Mouse (Mus musculus) gastrocnemius, postnatal 14 days (tissue): ENCODE results near the gene Nsmce1. TPM values are rescaled to one million over a fixed set of nuclear protein-coding genes. Genes with fewer than 3 reads are reported as not detected.

ENCODE experiments used
- DNase-seq: peaks from one replicate; pipeline ENCODE4 v3.0.0; 2021; ENCODE audit warnings: mixed read lengths
- intact Hi-C: fragments of 180-260 bp; cut with DNase I; formaldehyde crosslinking; loops from one replicate; pipeline ENCODE4 v1.15.1; 2025; ENCODE audit warnings: low total_unique reads
- long read RNA-seq, 2 experiments: library from polyadenylated mRNA; stranded (forward); transcript quantifications; one replicate each; pipeline ENCODE4 v2.0.0; 2021
- total RNA-seq, 2 experiments: library from RNA; stranded (reverse); gene quantifications; 2 replicates each; pipeline ENCODE4 v1.2.3; 2021

Nsmce1 gene
- 10 to 100 TPM; 12.2 to 13.4 TPM for total RNA-seq
- long read RNA-seq, experiment 1, transcript Nsmce1-201 (8 exons, 1,120 nt) = major isoform, 13 of 19 reads
- long read RNA-seq, experiment 1, partial matches to known transcripts = 3 of 19 reads
- long read RNA-seq, experiment 1, other reads (novel, unspliced or antisense) = 3 of 19 reads
- long read RNA-seq, experiment 2, transcript Nsmce1-201 (8 exons, 1,120 nt) = major isoform, 11 of 22 reads
- long read RNA-seq, experiment 2, partial matches to known transcripts = 2 of 22 reads
- long read RNA-seq, experiment 2, other reads (novel, unspliced or antisense) = 9 of 22 reads

- intact Hi-C loops = no loop called here
- peak; percentile 95 for DNase-seq
These were observed at the start of gene Nsmce1 for GRCm38 (mm10) chr7:125490947-125491735. Gene Nsmce1, minus strand, starts transcription at chr7:125491596.

DNA sequence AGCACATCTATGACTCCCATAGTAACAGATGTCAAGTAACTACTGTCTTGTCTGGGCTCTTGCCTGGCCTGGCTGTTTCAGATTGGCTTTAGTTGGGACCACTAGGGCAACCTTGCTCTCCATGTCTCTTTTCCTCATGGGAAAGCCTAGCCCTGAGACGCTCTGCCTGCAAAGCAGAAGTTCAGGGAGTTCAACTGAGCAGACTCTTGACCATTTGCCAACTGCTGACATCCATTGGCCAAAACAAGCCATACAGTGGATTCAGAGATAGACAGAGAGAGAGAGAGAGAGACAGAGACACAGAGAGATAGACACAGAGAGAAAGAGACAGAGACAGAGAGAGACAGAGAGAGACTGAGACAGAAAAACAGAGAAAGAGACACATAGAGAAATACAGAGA lies 49.6 kb upstream of the Nsmce1 start:
- intact Hi-C loops = no loop called here
- no peak for DNase-seq

- DNase-seq = no peak
- intact Hi-C loops = no loop called here
These were observed 48.0 kb upstream of the Nsmce1 start for GRCm38 (mm10) chr7:125539351-125539750.

DNA sequence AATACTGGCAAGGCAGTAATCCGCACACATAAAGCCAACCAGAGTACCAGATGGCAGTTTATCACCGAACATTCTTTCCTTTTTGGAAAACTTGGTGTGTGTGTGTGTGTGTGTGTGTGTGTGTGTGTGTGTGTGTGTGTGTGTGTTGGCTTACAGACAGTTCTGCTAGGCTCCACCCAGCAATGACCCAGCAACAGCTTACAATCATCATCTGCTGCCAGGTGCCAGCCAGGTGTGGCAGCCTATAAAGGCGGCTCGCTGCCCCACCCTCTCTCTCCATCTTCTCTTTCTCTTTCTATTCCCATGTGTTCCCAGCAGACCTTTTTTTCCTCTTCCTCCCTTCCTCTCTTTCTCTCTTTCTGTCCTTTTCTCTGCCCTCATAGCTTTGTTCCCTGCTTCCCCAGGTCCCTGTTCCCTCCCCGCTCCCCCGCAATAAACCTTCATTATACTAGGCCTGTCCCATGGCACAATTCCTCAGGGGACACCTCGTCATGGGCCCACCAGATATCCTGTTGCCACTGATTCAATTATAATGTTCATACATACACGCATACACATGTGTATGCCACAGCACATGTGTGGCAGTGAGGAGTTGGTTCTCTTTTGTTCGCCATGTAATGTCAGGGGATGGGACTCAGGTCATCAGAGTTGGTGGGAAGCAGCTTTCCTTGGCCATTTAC lies 36.6 kb upstream of the Nsmce1 start:
- DNase-seq = no peak
- intact Hi-C loops = no loop called here

- no peak for DNase-seq
- intact Hi-C loops = no loop called here
These were observed 35.8 kb upstream of the Nsmce1 start for GRCm38 (mm10) chr7:125527186-125527585.

- DNase-seq = no peak
- intact Hi-C loops = no loop called here
These were observed 31.7 kb upstream of the Nsmce1 start for GRCm38 (mm10) chr7:125523051-125523450.

- DNase-seq = no peak
- intact Hi-C loops = no loop called here
These were observed 28.3 kb upstream of the Nsmce1 start for GRCm38 (mm10) chr7:125519715-125520114.

GRCm38 (mm10) chr7:125517470-125517869 lies 26.1 kb upstream of the Nsmce1 start:
- intact Hi-C loops = no loop called here
- DNase-seq = no peak

DNA sequence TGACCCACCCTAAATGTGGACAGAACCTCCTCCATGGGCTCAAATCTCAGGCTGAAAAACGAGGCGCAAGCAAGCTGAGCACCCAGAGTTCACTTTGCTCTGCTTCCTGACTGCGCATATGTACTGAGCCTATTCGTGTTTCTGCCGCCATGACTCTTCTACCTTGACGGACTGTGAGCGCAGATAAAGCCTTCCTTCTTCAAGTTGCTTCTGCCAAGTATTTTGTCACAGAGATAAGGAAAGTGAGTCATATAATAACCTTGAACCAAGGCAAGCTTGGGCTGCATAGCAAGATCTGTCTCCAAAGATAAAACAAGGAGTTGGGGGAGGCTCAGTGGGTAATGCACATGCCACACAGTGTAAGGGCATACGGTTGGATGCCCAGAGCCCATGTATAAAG lies 25.3 kb upstream of the Nsmce1 start:
- DNase-seq = no peak
- intact Hi-C loops = no loop called here

GRCm38 (mm10) chr7:125515081-125515853 lies 23.9 kb upstream of the Nsmce1 start:
- no peak for DNase-seq

DNA sequence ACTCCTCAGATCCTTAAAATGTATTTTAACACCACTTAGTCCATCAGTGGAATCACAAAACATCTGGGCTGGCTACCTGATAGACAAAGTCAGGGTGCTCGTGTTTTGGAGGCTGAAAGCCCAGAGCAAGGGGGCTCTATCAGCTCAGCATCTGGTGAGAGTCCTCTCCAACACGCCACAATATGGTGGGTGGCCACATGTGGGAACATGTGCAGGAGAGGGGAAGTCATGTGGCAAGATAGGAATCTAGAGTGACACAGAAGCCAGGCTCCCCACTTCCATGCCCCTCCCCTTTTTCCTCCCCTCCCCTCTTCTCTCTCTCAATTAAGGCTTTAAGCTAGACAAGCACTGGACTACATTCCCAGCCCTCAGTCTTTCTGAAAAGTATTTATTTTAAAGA lies 20.5 kb upstream of the Nsmce1 start:
- no peak for DNase-seq
- intact Hi-C loops = no loop called here

More at GRCm38 (mm10) chr7:125515081-125515853, 23.9 kb upstream of the Nsmce1 start:
- intact Hi-C loops = no loop called here

DNA sequence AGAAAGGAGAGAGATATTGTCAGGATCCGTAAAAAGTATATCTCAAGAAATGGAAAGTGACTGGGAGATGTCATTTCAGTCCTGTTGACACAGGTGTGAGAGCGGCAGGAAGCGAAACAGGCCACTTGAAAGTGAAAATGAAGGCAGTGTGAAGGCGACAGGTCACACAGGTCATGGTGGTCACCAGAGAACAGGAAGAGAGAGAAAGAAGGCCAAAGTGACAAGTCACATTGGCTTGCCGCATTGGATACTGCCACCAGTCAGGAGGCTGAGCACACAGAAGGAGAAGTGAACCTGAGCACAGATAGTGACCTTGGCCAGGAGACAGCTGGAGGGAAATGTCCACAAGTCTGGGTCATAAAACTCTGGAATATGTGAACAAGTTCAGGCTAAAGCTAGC lies 20.0 kb upstream of the Nsmce1 start:
- DNase-seq = no peak

GRCm38 (mm10) chr7:125507279-125507678 lies 15.9 kb upstream of the Nsmce1 start:
- DNase-seq = no peak
- intact Hi-C loops = no loop called here

More for the DNA sequence above, 20.0 kb upstream of the Nsmce1 start:
- intact Hi-C loops = no loop called here

- no peak for DNase-seq
- intact Hi-C loops = no loop called here
These were observed 14.2 kb upstream of the Nsmce1 start for GRCm38 (mm10) chr7:125505568-125505967.

DNA sequence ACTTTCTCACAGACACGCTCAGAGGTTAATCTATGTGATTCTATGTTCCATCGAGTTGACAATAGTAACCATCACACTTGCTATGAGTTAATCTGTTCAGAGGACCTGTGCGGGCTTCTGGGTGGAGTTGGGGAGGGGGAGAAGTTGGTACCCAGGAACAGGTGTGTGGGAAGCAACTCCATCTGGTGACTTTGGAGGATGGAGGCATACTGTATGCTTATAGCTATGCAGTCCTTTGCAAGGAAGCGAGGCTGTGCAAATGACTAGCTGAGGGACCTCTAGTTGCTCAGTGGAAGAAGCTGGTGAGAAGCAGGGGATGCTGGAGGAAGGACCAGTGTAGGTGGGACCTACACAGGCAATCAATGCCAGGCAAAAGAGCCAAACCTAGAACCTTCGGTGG lies 13.2 kb upstream of the Nsmce1 start:
- intact Hi-C loops = no loop called here
- no peak for DNase-seq

DNA sequence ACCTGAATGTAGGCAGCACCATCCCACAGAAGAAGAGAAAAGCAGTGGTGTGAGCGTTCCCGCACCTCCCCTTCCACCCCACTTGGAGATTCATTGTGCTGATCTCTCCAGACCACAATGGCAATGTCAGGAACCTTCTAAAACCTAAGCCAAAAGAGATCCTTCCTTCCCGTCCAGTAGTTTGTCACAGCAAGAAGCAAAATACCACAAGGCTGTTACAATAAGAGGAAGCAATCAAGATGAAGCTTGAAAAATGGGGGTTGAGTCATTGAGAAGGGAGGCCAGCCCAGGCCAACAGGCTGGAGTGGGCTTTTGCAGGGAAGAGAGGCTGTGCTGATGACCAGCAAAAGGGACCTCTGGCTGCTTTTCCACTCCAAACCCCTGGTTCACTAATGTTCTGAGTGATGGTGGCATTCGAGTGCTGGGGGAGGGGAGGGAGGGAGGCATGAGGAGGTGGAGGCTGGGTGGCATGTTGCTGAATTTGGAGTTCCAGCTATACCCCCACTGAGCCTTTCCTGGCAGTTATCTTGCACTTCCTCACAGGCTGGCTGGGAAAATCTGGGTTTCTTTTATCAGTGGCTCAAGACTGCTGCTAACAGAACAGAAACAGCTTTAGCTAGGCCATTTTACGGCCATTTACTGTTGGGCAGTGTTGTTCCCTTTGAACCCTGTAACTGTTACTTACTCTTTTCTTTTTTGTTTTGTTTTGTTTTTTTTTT lies 12.1 kb upstream of the Nsmce1 start:
- no peak for DNase-seq
- intact Hi-C loops = no loop called here

GRCm38 (mm10) chr7:125500879-125501278 lies 9.5 kb upstream of the Nsmce1 start:
- no peak for DNase-seq
- intact Hi-C loops = no loop called here

GRCm38 (mm10) chr7:125499927-125500868 lies 8.8 kb upstream of the Nsmce1 start:
- DNase-seq = no peak

More at GRCm38 (mm10) chr7:125499927-125500868, 8.8 kb upstream of the Nsmce1 start:
- intact Hi-C loops = no loop called here
